Mouse (Mus musculus) megakaryocyte-erythroid progenitor cell, adult 5-6 weeks (primary cell): ENCODE measurements around the gene Cdc6. TPM values are rescaled to one million over a fixed set of nuclear protein-coding genes. Genes with fewer than 3 reads are reported as not detected.

Experiments
- ATAC-seq: replicated peaks from 2 replicates; pipeline ENCODE4 v1.8.0; 2016; ENCODE audit warnings: mild to moderate bottlenecking, inconsistent platforms; ENCODE audit not compliant: severe bottlenecking, poor library complexity, low FRiP score, low TSS enrichment
- total RNA-seq, 2 experiments: library from RNA; stranded (forward) in 1 of 2; stranded (reverse) in 1 of 2; fragments of 200-1000, 215-1000 nt in 1 of 2; fragments of >200 nt in 1 of 2; fragmentation: Nextera tagmentation in 1 of 2; gene quantifications; 2 replicates each; pipeline ENCODE4 v1.2.3; 2014 to 2017

The Cdc6 gene
- total RNA-seq (2014; fragmentation: Nextera tagmentation) = 85.0 and 101 TPM in 2 replicates
- total RNA-seq (2017) = 67.8 and 78.7 TPM in 2 replicates

GRCm38 (mm10) chr11:98907437-98908173 is at the start of gene Cdc6:
Gene Cdc6, plus strand, starts transcription at chr11:98907801.
- ATAC-seq = peak; percentile 74

GRCm38 (mm10) chr11:98858759-98859731 is 48.6 kb upstream of the Cdc6 start:
- ATAC-seq = peak; percentile 62; the same call in 1 of the 2 replicates

GRCm38 (mm10) chr11:98863028-98863750 is 44.4 kb upstream of the Cdc6 start, which contains the start of gene Wipf2:
Gene Wipf2, plus strand, starts transcription at chr11:98863638.
- ATAC-seq = peak; percentile 93

- ATAC-seq = peak; percentile 20
Observed at GRCm38 (mm10) chr11:98863751-98864429, 43.7 kb upstream of the Cdc6 start.

GRCm38 (mm10) chr11:98867293-98867692 is 40.3 kb upstream of the Cdc6 start:
- no peak for ATAC-seq

- ATAC-seq = no peak
Observed at GRCm38 (mm10) chr11:98869906-98870305, 37.7 kb upstream of the Cdc6 start.

- no peak for ATAC-seq
Observed at GRCm38 (mm10) chr11:98870791-98871190, 36.8 kb upstream of the Cdc6 start.

GRCm38 (mm10) chr11:98871416-98871815 is 36.2 kb upstream of the Cdc6 start:
- ATAC-seq = no peak

- ATAC-seq = no peak
Observed at GRCm38 (mm10) chr11:98872040-98872439, 35.6 kb upstream of the Cdc6 start.

GRCm38 (mm10) chr11:98873900-98874299 is 33.7 kb upstream of the Cdc6 start:
- peak; percentile 97 for ATAC-seq

- ATAC-seq = no peak
Observed at GRCm38 (mm10) chr11:98877001-98877400, 30.6 kb upstream of the Cdc6 start.

- 0 out of 2 replicates have a peak, but pooled peaks have one; percentile 50 for ATAC-seq
Observed at GRCm38 (mm10) chr11:98887703-98888102, 19.9 kb upstream of the Cdc6 start.

- no peak for ATAC-seq
Observed at GRCm38 (mm10) chr11:98889077-98889476, 18.5 kb upstream of the Cdc6 start.

GRCm38 (mm10) chr11:98889977-98890376 is 17.6 kb upstream of the Cdc6 start:
- ATAC-seq = peak; percentile 55

- no peak for ATAC-seq
Observed at GRCm38 (mm10) chr11:98892426-98892825, 15.2 kb upstream of the Cdc6 start.

- ATAC-seq = no peak
Observed at GRCm38 (mm10) chr11:98900529-98901125, 7.0 kb upstream of the Cdc6 start.

GRCm38 (mm10) chr11:98902621-98903245 is 4.9 kb upstream of the Cdc6 start:
- ATAC-seq = no peak

- ATAC-seq = peak; percentile 77
Observed at GRCm38 (mm10) chr11:98904577-98904976, 3.0 kb upstream of the Cdc6 start.
